Mouse (Mus musculus) cortical plate, adult 2 months (tissue): ENCODE measurements around the gene Zfp423.

Experiments used
- CTCF ChIP-seq: fragments of 200-500 bp; IDR thresholded peaks from 2 replicates; pipeline ENCODE4 v1.5.1; 2011; ENCODE audit warnings: mild to moderate bottlenecking, control low read depth, low read length; ENCODE audit not compliant: insufficient read depth; ENCODE audit errors: extremely low read depth
- POLR2A ChIP-seq: fragments of 200-500 bp; IDR thresholded peaks from 2 replicates; pipeline ENCODE4 v1.6.1; 2011; ENCODE audit warnings: mild to moderate bottlenecking, low read length, control low read depth; ENCODE audit not compliant: insufficient read depth; ENCODE audit errors: extremely low read depth

GRCm38 (mm10) chr8:87908940-87909339, 50.5 kb downstream of the Zfp423 start:
- no peak for TF ChIP-seq CTCF
- no peak for TF ChIP-seq POLR2A
